Mouse (Mus musculus): ENCODE data around the gene Gtf3c2.
"Not testable (repeated sequence)": the region's sequence is repeated elsewhere in the genome, so short reads cannot be mapped to it uniquely, and the experiment has no call there.

The Gtf3c2 gene

GRCm38 (mm10) chr5:31179766-31180630 lies at the start of gene Gtf3c2, which contains the start of gene Gm29609:
Gene Gtf3c2 (minus strand): TSS chr5:31180144.
Gene Gm29609 (minus strand): TSS chr5:31179911.
- DNase-seq: peak; percentile 96

- no peak for DNase-seq
These were observed 46.7 kb upstream of the Gtf3c2 start for GRCm38 (mm10) chr5:31226641-31227040.

- DNase-seq: no peak
These were observed 42.8 kb upstream of the Gtf3c2 start for GRCm38 (mm10) chr5:31222696-31223095.

- peak; percentile 40 for DNase-seq
These were observed 41.5 kb upstream of the Gtf3c2 start for GRCm38 (mm10) chr5:31221304-31221945.

- peak; percentile 97 for DNase-seq
These were observed 40.7 kb upstream of the Gtf3c2 start, which contains the start of gene Ppm1g for GRCm38 (mm10) chr5:31220448-31221303. Gene Ppm1g (minus strand): TSS chr5:31220687.

- peak; percentile 63 for DNase-seq
These were observed 40.0 kb upstream of the Gtf3c2 start for GRCm38 (mm10) chr5:31219911-31220447.

- DNase-seq: no peak
These were observed 39.5 kb upstream of the Gtf3c2 start for GRCm38 (mm10) chr5:31219474-31219873.

GRCm38 (mm10) chr5:31219070-31219469 lies 39.1 kb upstream of the Gtf3c2 start:
- no peak for DNase-seq

GRCm38 (mm10) chr5:31218294-31218693 lies 38.4 kb upstream of the Gtf3c2 start:
- no peak for DNase-seq

- DNase-seq: not testable (repeated sequence)
These were observed 36.6 kb upstream of the Gtf3c2 start for GRCm38 (mm10) chr5:31216554-31216953.

- no peak for DNase-seq
These were observed 24.5 kb upstream of the Gtf3c2 start for GRCm38 (mm10) chr5:31204421-31204820.

GRCm38 (mm10) chr5:31203866-31204265 lies 23.9 kb upstream of the Gtf3c2 start:
- DNase-seq: no peak

- no peak for DNase-seq
These were observed 23.0 kb upstream of the Gtf3c2 start for GRCm38 (mm10) chr5:31202933-31203332.

- peak; percentile 91 for DNase-seq
These were observed 22.0 kb upstream of the Gtf3c2 start, which contains the start of gene Zfp513 for GRCm38 (mm10) chr5:31201742-31202590. Gene Zfp513 (minus strand): TSS chr5:31202303.

- no peak for DNase-seq
These were observed 21.2 kb upstream of the Gtf3c2 start for GRCm38 (mm10) chr5:31201042-31201741.

GRCm38 (mm10) chr5:31200327-31200768 lies 20.4 kb upstream of the Gtf3c2 start:
- DNase-seq: no peak

GRCm38 (mm10) chr5:31199893-31200292 lies 19.9 kb upstream of the Gtf3c2 start:
- no peak for DNase-seq

- no peak for DNase-seq
These were observed 19.5 kb upstream of the Gtf3c2 start for GRCm38 (mm10) chr5:31199321-31199892.

- DNase-seq: no peak
These were observed 18.8 kb upstream of the Gtf3c2 start for GRCm38 (mm10) chr5:31198616-31199320.

GRCm38 (mm10) chr5:31198170-31198569 lies 18.2 kb upstream of the Gtf3c2 start:
- no peak for DNase-seq

All from right cerebral cortex, postnatal 4 days (tissue).